19 mouse cellular contexts compared by ENCODE assay signal in the genomic region with DNA sequence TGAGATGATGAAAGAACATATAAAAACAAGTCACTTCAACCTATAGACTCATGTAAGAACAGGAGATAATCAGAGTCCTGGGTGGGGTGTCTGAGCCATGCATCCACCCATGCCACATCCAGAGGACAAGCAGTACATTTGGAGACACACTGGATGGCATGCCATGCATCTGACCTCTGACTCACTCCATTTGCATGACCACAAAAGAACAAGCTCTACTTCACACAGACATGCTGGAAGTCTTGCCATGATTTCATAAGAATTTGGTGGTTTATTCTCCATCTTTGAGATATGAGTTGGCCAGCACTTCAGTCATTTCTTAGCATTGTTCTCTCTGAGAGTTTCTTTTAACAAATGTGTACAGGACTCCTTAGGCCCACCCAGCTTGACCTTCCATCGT.
"Had no signal": no experiment of that assay in that cellular context is flagged by ENCODE, and none has a peak within 500 bp of the region (broad histone marks: within the 10 kb centered on the region; RNA-seq: fewer than 3 reads in every experiment).

No protein-coding gene starts in this region.

- H3K27ac ChIP-seq: kidney, embryonic 15.5 days; limb, embryonic 12.5 days; limb, embryonic 15.5 days; liver, embryonic 14.5 days; midbrain, embryonic 15.5 days; neural tube, embryonic 13.5 days had no signal

- H3K4me3 ChIP-seq: kidney, embryonic 15.5 days; limb, embryonic 12.5 days; limb, embryonic 15.5 days; midbrain, embryonic 15.5 days; neural tube, embryonic 13.5 days had no signal

- ATAC-seq: liver, postnatal 0 days; lung, postnatal 0 days; midbrain, embryonic 15.5 days had no signal

- H3K36me3 ChIP-seq: kidney, embryonic 15.5 days; limb, embryonic 12.5 days; limb, embryonic 15.5 days; midbrain, embryonic 15.5 days; neural tube, embryonic 13.5 days had no signal

- H3K4me2 ChIP-seq: kidney, embryonic 15.5 days; limb, embryonic 12.5 days; limb, embryonic 15.5 days; liver, embryonic 11.5 days; lung, embryonic 14.5 days; midbrain, embryonic 11.5 days; midbrain, embryonic 15.5 days; neural tube, embryonic 13.5 days had no signal

- H3K9ac ChIP-seq: kidney, embryonic 15.5 days; limb, embryonic 12.5 days; limb, embryonic 15.5 days; liver, embryonic 14.5 days; liver, postnatal 0 days; lung, embryonic 14.5 days; midbrain, embryonic 15.5 days; neural tube, embryonic 13.5 days had no signal

- H3K9me3 ChIP-seq: kidney, embryonic 15.5 days; limb, embryonic 12.5 days; limb, embryonic 15.5 days; midbrain, embryonic 15.5 days; neural tube, embryonic 13.5 days had no signal

- H3K27me3 ChIP-seq: kidney, embryonic 15.5 days; limb, embryonic 12.5 days; limb, embryonic 15.5 days; midbrain, embryonic 15.5 days; neural tube, embryonic 13.5 days had no signal

- DNase-seq: kidney, adult 11 months; kidney, adult 8-10 months; kidney, postnatal 10 days; kidney, postnatal 36 days; left cerebral cortex, postnatal 4 days; liver, postnatal 0 days; lung, embryonic 14.5 days; lung, postnatal 36 days; thymus, adult 18-20 months; thymus, postnatal 4 days had no signal

- H3K4me1 ChIP-seq: kidney, embryonic 15.5 days; limb, embryonic 12.5 days; limb, embryonic 15.5 days; midbrain, embryonic 15.5 days; neural tube, embryonic 13.5 days had no signal
